ENCODE assay signal across 8 mouse cellular contexts in the genomic region with DNA sequence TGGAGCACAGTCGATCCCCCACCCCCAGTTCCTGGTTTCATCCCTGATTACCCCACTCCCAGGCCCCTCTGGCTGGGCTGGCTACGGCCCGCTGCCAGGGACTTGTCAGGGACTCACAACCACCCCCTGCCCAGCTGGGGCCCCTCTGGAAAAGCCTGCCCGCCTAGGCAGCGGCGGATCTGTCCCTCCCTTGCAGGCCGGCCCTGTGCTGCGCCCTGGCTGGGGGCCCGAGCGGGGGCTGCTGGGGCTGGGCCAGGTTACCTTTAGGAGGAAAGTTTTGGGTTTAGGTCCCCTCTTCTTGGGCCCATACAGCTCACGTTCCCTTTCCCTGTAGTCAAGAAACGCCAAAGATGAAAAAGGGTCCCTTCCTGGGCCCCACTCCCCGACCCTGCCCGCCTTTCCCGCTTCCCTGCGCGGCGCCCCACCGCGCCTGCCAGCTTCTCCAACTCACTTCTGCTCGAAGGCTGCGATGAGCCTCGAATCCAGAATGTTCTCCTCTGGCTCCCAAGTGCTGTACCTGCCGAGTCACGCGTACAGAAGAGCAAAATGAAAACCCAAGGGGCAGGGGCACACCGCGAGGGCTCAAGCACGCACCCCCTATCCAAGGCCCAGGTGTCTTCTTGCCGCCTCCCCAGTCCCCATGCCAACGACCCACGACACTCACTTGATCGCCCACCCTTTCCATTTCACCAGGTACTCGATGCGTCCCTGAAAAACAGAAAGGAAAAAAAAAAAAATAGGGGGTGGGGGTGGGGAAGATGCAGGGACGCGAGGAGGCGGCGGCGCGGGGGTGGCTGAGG. TPM values are rescaled to one million over a fixed set of nuclear protein-coding genes. Genes with fewer than 3 reads are reported as not detected.
DNase-seq lines count a peak whose midpoint lies in the region; ATAC-seq and TF ChIP-seq lines count a peak whose summit lies in the region.

No protein-coding gene starts in this region.

- H3K27me3 ChIP-seq in embryonic facial prominence, embryonic 11.5 days (ENCODE audit: control insufficient read depth, insufficient read depth, low read length), result no peaks in the 10 kb centered on the region
- H3K27me3 ChIP-seq in hindbrain, embryonic 12.5 days, result no peaks in the 10 kb centered on the region
- H3K27me3 ChIP-seq in liver, adult 2 months (ENCODE audit: control insufficient read depth, insufficient read depth, low read length), result 0 out of 2 replicates have a peak, but pooled peaks cover 3% of the 10 kb centered on the region
- no peaks in the 10 kb centered on the region for H3K27me3 ChIP-seq in neural tube, embryonic 11.5 days (ENCODE audit: control insufficient read depth, insufficient read depth, low read length)

- H3K27ac ChIP-seq in layer of hippocampus, adult 2 months, result peak overlapping the region; percentile 99
- H3K27ac ChIP-seq in embryonic facial prominence, embryonic 11.5 days (replicated peaks; ENCODE audit: low read depth, low read length), result peak overlapping the region; percentile 67
- H3K27ac ChIP-seq in hindbrain, embryonic 12.5 days, result peak overlapping the region; percentile 97
- no peak overlapping the region for H3K27ac ChIP-seq in liver, adult 2 months (replicated peaks; ENCODE audit: insufficient read depth, low read depth, low read length)
- peak overlapping the region; percentile 72 for H3K27ac ChIP-seq in neural tube, embryonic 11.5 days (ENCODE audit: low read depth, low read length)

- TF ChIP-seq POLR2A in liver, adult 2 months (IDR thresholded peaks at IDR 0.05; ENCODE audit: extremely low read depth, insufficient read depth, low read length), result no peak

- H3K4me3 ChIP-seq in layer of hippocampus, adult 2 months, result peak overlapping the region; percentile 91
- peak overlapping the region; percentile 78 for H3K4me3 ChIP-seq in embryonic facial prominence, embryonic 11.5 days (ENCODE audit: low read depth, low read length)
- H3K4me3 ChIP-seq in hindbrain, embryonic 12.5 days, result peak overlapping the region; percentile 66
- H3K4me3 ChIP-seq in liver, adult 2 months (ENCODE audit: insufficient read depth, low read depth, low read length), result peak overlapping the region; percentile 73
- H3K4me3 ChIP-seq in neural tube, embryonic 11.5 days (ENCODE audit: low read depth, low read length), result peak overlapping the region; percentile 59

- no peaks in the 10 kb centered on the region for H3K79me2 ChIP-seq in liver, adult 2 months (ENCODE audit: control insufficient read depth, insufficient read depth, low read length)

- ATAC-seq in embryonic facial prominence, embryonic 11.5 days (replicated peaks; ENCODE audit: insufficient number of reproducible peaks, low FRiP score, low TSS enrichment, low read depth), result no peak; the same call in 1 of the 2 replicates
- peak; percentile 21 for ATAC-seq in hindbrain, embryonic 12.5 days (ENCODE audit: low FRiP score)
- no peak for ATAC-seq in neural tube, embryonic 11.5 days (ENCODE audit: insufficient read depth, low FRiP score, low TSS enrichment)

- no peaks in the 10 kb centered on the region for H3K9me3 ChIP-seq in embryonic facial prominence, embryonic 11.5 days (replicated peaks; ENCODE audit: control insufficient read depth, low read length)
- no peaks in the 10 kb centered on the region for H3K9me3 ChIP-seq in hindbrain, embryonic 12.5 days (replicated peaks)
- H3K9me3 ChIP-seq in neural tube, embryonic 11.5 days (ENCODE audit: control insufficient read depth, low read length), result no peaks in the 10 kb centered on the region

- peak overlapping the region; percentile 88 for H3K9ac ChIP-seq in embryonic facial prominence, embryonic 11.5 days (replicated peaks; ENCODE audit: low read length)
- H3K9ac ChIP-seq in hindbrain, embryonic 12.5 days, result peak overlapping the region; percentile 91
- H3K9ac ChIP-seq in liver, adult 2 months (ENCODE audit: low read depth, low read length), result peak overlapping the region; percentile 72
- H3K9ac ChIP-seq in neural tube, embryonic 11.5 days (ENCODE audit: low read length), result peak overlapping the region; percentile 73

- H3K36me3 ChIP-seq in embryonic facial prominence, embryonic 11.5 days (replicated peaks; ENCODE audit: control insufficient read depth, insufficient read depth, low read depth, low read length), result no peaks in the 10 kb centered on the region; the same call in 1 of the 2 replicates
- peaks cover 12% of the 10 kb centered on the region for H3K36me3 ChIP-seq in hindbrain, embryonic 12.5 days
- H3K36me3 ChIP-seq in liver, adult 2 months (ENCODE audit: control insufficient read depth, insufficient read depth, low read length), result no peaks in the 10 kb centered on the region
- no peaks in the 10 kb centered on the region; the same call in 1 of the 2 replicates for H3K36me3 ChIP-seq in neural tube, embryonic 11.5 days (ENCODE audit: control insufficient read depth, insufficient read depth, low read length)

- H3K4me2 ChIP-seq in embryonic facial prominence, embryonic 11.5 days (ENCODE audit: low read depth, low read length), result peak overlapping the region; percentile 97
- peak overlapping the region; percentile 88 for H3K4me2 ChIP-seq in hindbrain, embryonic 12.5 days (replicated peaks)
- H3K4me2 ChIP-seq in neural tube, embryonic 11.5 days (ENCODE audit: low read depth), result peak overlapping the region; percentile 87

- DNase-seq in layer of hippocampus, adult 2 months (ENCODE audit: low spot score in 2 of 2), result peak in 1 of 2 experiments; percentile 58
- DNase-seq in layer of hippocampus, adult 9-10 months (ENCODE audit: low spot score), result no peak
- DNase-seq in R1 (ENCODE audit: low read depth, low spot score), result peak; percentile 64
- peak; percentile 35 for DNase-seq in embryonic facial prominence, embryonic 11.5 days (ENCODE audit: low spot score)
- no peak for DNase-seq in liver, adult 2 months (ENCODE audit: extremely low read depth, low read depth, low spot score)
- DNase-seq in neural tube, embryonic 11.5 days (ENCODE audit: low spot score), result peak; percentile 44
- DNase-seq in frontal cortex, adult 2 months (ENCODE audit: extremely low spot score in 1 of 2, low spot score in 1 of 2), result no peak

- under 1% methylated on average over 39 of the region's 41 CpGs for WGBS in embryonic facial prominence, embryonic 11.5 days
- under 1% methylated on average over 40 of the region's 41 CpGs for WGBS in hindbrain, embryonic 12.5 days
- 8% methylated on average over 38 of the region's 41 CpGs for WGBS in liver, adult 2 months
- WGBS in neural tube, embryonic 11.5 days, result under 1% methylated on average over 41 of the region's 41 CpGs

- H3K4me1 ChIP-seq in embryonic facial prominence, embryonic 11.5 days (ENCODE audit: control insufficient read depth, insufficient read depth, low read length), result peaks cover 11% of the 10 kb centered on the region
- peaks cover 61% of the 10 kb centered on the region for H3K4me1 ChIP-seq in hindbrain, embryonic 12.5 days
- no peaks in the 10 kb centered on the region for H3K4me1 ChIP-seq in liver, adult 2 months (ENCODE audit: control insufficient read depth, insufficient read depth, low read length)
- H3K4me1 ChIP-seq in neural tube, embryonic 11.5 days (ENCODE audit: control insufficient read depth, insufficient read depth, low read length), result peaks cover 33% of the 10 kb centered on the region

- no peak for TF ChIP-seq CTCF in layer of hippocampus, adult 2 months (conservative IDR thresholded peaks at IDR 0.05)
- no peak for TF ChIP-seq CTCF in liver, adult 2 months (IDR thresholded peaks at IDR 0.05; ENCODE audit: low read depth, low read length)

RNA-seq across cellular contexts. Expression of a gene that starts 0.6 kb away (rescaled TPM):
- total RNA-seq in layer of hippocampus, adult 2 months (2021), result 10 to 100 TPM; 11.9 to 22.4 TPM
- polyA plus RNA-seq in embryonic facial prominence, embryonic 11.5 days (2014; fragmentation: Nextera tagmentation; extraction: Ambion mirVana), result 0.56 TPM in 1 of 2 replicates, not detected in the other
- polyA plus RNA-seq in hindbrain, embryonic 12.5 days (2016; fragmentation: Nextera tagmentation; extraction: Ambion mirVana), result 0.61 TPM in 1 of 2 replicates, not detected in the other
- total RNA-seq in liver, adult 2 months (2014; rRNA removed), result not detected in 2 replicates
- 0.26 TPM in 1 of 2 replicates, not detected in the other for polyA plus RNA-seq in liver, adult 2 months (2012; rRNA removed)
- not detected in 2 replicates for polyA plus RNA-seq in neural tube, embryonic 11.5 days (2014; fragmentation: Nextera tagmentation; extraction: Ambion mirVana)
- 2.9 and 4.8 TPM in 2 replicates for polyA plus RNA-seq in frontal cortex, adult 2 months (2012; rRNA removed)

RNA-seq across cellular contexts. Expression of a gene that starts 1.0 kb away (rescaled TPM):
- 100 to 1,000 TPM; 336 to 347 TPM for total RNA-seq in layer of hippocampus, adult 2 months (2021)
- 8.3 and 12.1 TPM in 2 replicates for polyA plus RNA-seq in embryonic facial prominence, embryonic 11.5 days (2014; fragmentation: Nextera tagmentation; extraction: Ambion mirVana)
- 34.7 and 38.0 TPM in 2 replicates for polyA plus RNA-seq in hindbrain, embryonic 12.5 days (2016; fragmentation: Nextera tagmentation; extraction: Ambion mirVana)
- total RNA-seq in liver, adult 2 months (2014; rRNA removed), result 1.2 and 1.8 TPM in 2 replicates
- polyA plus RNA-seq in liver, adult 2 months (2012; rRNA removed), result 2.9 and 3.7 TPM in 2 replicates
- 17.3 and 18.0 TPM in 2 replicates for polyA plus RNA-seq in neural tube, embryonic 11.5 days (2014; fragmentation: Nextera tagmentation; extraction: Ambion mirVana)
- 257 and 263 TPM in 2 replicates for polyA plus RNA-seq in frontal cortex, adult 2 months (2012; rRNA removed)

RNA-seq across cellular contexts. Expression of a gene that starts 28.9 kb away (rescaled TPM):
- total RNA-seq in layer of hippocampus, adult 2 months (2021), result 100 to 1,000 TPM; 756 to 804 TPM
- polyA plus RNA-seq in embryonic facial prominence, embryonic 11.5 days (2014; fragmentation: Nextera tagmentation; extraction: Ambion mirVana), result 0.77 and 1.1 TPM in 2 replicates
- polyA plus RNA-seq in hindbrain, embryonic 12.5 days (2016; fragmentation: Nextera tagmentation; extraction: Ambion mirVana), result 13.1 TPM in 2 replicates
- total RNA-seq in liver, adult 2 months (2014; rRNA removed), result 0.09 and 0.20 TPM in 2 replicates
- 0.11 and 0.19 TPM in 2 replicates for polyA plus RNA-seq in liver, adult 2 months (2012; rRNA removed)
- 1.5 and 2.0 TPM in 2 replicates for polyA plus RNA-seq in neural tube, embryonic 11.5 days (2014; fragmentation: Nextera tagmentation; extraction: Ambion mirVana)
- polyA plus RNA-seq in frontal cortex, adult 2 months (2012; rRNA removed), result 293 and 296 TPM in 2 replicates

RNA-seq across cellular contexts. Expression of a gene that starts 55.8 kb away (rescaled TPM):
- total RNA-seq in layer of hippocampus, adult 2 months (2021), result 10 to 100 TPM; 55.5 to 64.8 TPM
- polyA plus RNA-seq in embryonic facial prominence, embryonic 11.5 days (2014; fragmentation: Nextera tagmentation; extraction: Ambion mirVana), result 61.6 and 64.2 TPM in 2 replicates
- polyA plus RNA-seq in hindbrain, embryonic 12.5 days (2016; fragmentation: Nextera tagmentation; extraction: Ambion mirVana), result 76.8 and 78.1 TPM in 2 replicates
- 4.5 and 6.2 TPM in 2 replicates for total RNA-seq in liver, adult 2 months (2014; rRNA removed)
- polyA plus RNA-seq in liver, adult 2 months (2012; rRNA removed), result 14.2 and 14.9 TPM in 2 replicates
- polyA plus RNA-seq in neural tube, embryonic 11.5 days (2014; fragmentation: Nextera tagmentation; extraction: Ambion mirVana), result 68.6 and 70.8 TPM in 2 replicates
- 84.6 and 85.4 TPM in 2 replicates for polyA plus RNA-seq in frontal cortex, adult 2 months (2012; rRNA removed)

RNA-seq across cellular contexts. Expression of a gene that starts 58.0 kb away (rescaled TPM):
- 1 to 10 TPM; 5.5 to 5.8 TPM for total RNA-seq in layer of hippocampus, adult 2 months (2021)
- polyA plus RNA-seq in embryonic facial prominence, embryonic 11.5 days (2014; fragmentation: Nextera tagmentation; extraction: Ambion mirVana), result 7.6 and 7.9 TPM in 2 replicates
- polyA plus RNA-seq in hindbrain, embryonic 12.5 days (2016; fragmentation: Nextera tagmentation; extraction: Ambion mirVana), result 8.4 and 8.6 TPM in 2 replicates
- total RNA-seq in liver, adult 2 months (2014; rRNA removed), result 2.6 and 3.6 TPM in 2 replicates
- 1.5 and 2.4 TPM in 2 replicates for polyA plus RNA-seq in liver, adult 2 months (2012; rRNA removed)
- 5.4 and 7.3 TPM in 2 replicates for polyA plus RNA-seq in neural tube, embryonic 11.5 days (2014; fragmentation: Nextera tagmentation; extraction: Ambion mirVana)
- 7.1 and 7.4 TPM in 2 replicates for polyA plus RNA-seq in frontal cortex, adult 2 months (2012; rRNA removed)

Comparison
In these comparisons a context has a peak if more than half of its experiments do, and no peak if none do; other contexts are left out.
1. DNase-seq: peak in R1 (single experiment), embryonic facial prominence, embryonic 11.5 days (single experiment) and neural tube, embryonic 11.5 days (single experiment); none in layer of hippocampus, adult 9-10 months (single experiment), liver, adult 2 months (single experiment) and frontal cortex, adult 2 months (0 of 2).
2. RNA of a gene that starts 28.9 kb away (polyA plus RNA-seq): 293 to 296 TPM in frontal cortex, adult 2 months; 13.1 TPM in hindbrain, embryonic 12.5 days, 1.5 to 2.0 TPM in neural tube, embryonic 11.5 days, 0.77 to 1.1 TPM in embryonic facial prominence, embryonic 11.5 days and 0.11 to 0.19 TPM in liver, adult 2 months; every median in the first group is over 10 times any median in the second.
3. Peak in every context shown above with its lines, with median percentiles within 50 percentile points of each other: H3K4me3 ChIP-seq, H3K4me2 ChIP-seq and H3K9ac ChIP-seq.